In genomic region chr16:32147589-32148207, GRCm38 (mm10) we compare ENCODE assay signal across 8 mouse cellular contexts. TPM values are rescaled to one million over a fixed set of nuclear protein-coding genes. Genes with fewer than 3 reads are reported as not detected.
DNase-seq lines count a peak whose midpoint lies in the region; ATAC-seq and TF ChIP-seq lines count a peak whose summit lies in the region.

No protein-coding gene starts in this region.

- no peak for TF ChIP-seq CTCF in G1E (IDR thresholded peaks at IDR 0.05; ENCODE audit: low read depth, low read length)

- H3K4me3 ChIP-seq in heart, embryonic 11.5 days (ENCODE audit: low read depth, low read length): no peak overlapping the region; the same call in 1 of the 2 replicates
- H3K4me3 ChIP-seq in G1E (ENCODE audit: low read depth, low read length): peak overlapping the region; percentile 54; the same call in 1 of the 2 replicates
- H3K4me3 ChIP-seq in hindbrain, embryonic 10.5 days: 0 out of 2 replicates have a peak overlapping the region, but pooled peaks have one; percentile 26

- WGBS in heart, embryonic 11.5 days (ENCODE audit: insufficient replicate concordance): 60% methylated on average over 10 of the region's 13 CpGs
- 57% methylated on average over 12 of the region's 13 CpGs for WGBS in hindbrain, embryonic 10.5 days

- H3K27me3 ChIP-seq in heart, embryonic 11.5 days (ENCODE audit: control insufficient read depth, insufficient read depth, low read length): no peaks in the 10 kb centered on the region
- H3K27me3 ChIP-seq in G1E (ENCODE audit: insufficient read depth, low read length): peaks cover 4% of the 10 kb centered on the region; the same call in 1 of the 2 replicates
- H3K27me3 ChIP-seq in hindbrain, embryonic 10.5 days (ENCODE audit: insufficient read depth, poor library complexity, severe bottlenecking): no peaks in the 10 kb centered on the region

- 0 out of 2 replicates have a peak, but pooled peaks cover 4% of the 10 kb centered on the region for H3K36me3 ChIP-seq in heart, embryonic 11.5 days (ENCODE audit: control insufficient read depth, insufficient read depth, low read length)
- peaks cover 53% of the 10 kb centered on the region for H3K36me3 ChIP-seq in G1E (replicated peaks)
- H3K36me3 ChIP-seq in hindbrain, embryonic 10.5 days: peaks cover 21% of the 10 kb centered on the region

- DNase-seq in heart, postnatal 25 days (ENCODE audit: low spot score): no peak
- no peak for DNase-seq in G1E (ENCODE audit: low spot score)
- DNase-seq in hindbrain, embryonic 10.5 days (ENCODE audit: low spot score): peak; percentile 29
- no peak for DNase-seq in left cerebral cortex, adult 11 months (ENCODE audit: low spot score)
- no peak for DNase-seq in thymus, postnatal 25 days
- no peak for DNase-seq in urinary bladder, adult 18-20 months (ENCODE audit: low spot score in 2 of 2)

- no peak overlapping the region for H3K27ac ChIP-seq in heart, embryonic 11.5 days (ENCODE audit: low read depth, low read length)
- no peak overlapping the region for H3K27ac ChIP-seq in hindbrain, embryonic 10.5 days

- peak overlapping the region; percentile 41 for H3K4me2 ChIP-seq in heart, embryonic 11.5 days

- no peaks in the 10 kb centered on the region; the same call in 1 of the 2 replicates for H3K9me3 ChIP-seq in heart, embryonic 11.5 days (replicated peaks; ENCODE audit: control insufficient read depth, low read length)
- peaks cover 38% of the 10 kb centered on the region for H3K9me3 ChIP-seq in G1E (replicated peaks)
- H3K9me3 ChIP-seq in hindbrain, embryonic 10.5 days: peaks cover 14% of the 10 kb centered on the region; the same call in 1 of the 2 replicates

- no peaks in the 10 kb centered on the region for H3K4me1 ChIP-seq in heart, embryonic 11.5 days (ENCODE audit: control insufficient read depth, insufficient read depth, low read length)
- H3K4me1 ChIP-seq in G1E (ENCODE audit: insufficient read depth, low read depth, low read length): peaks cover 7% of the 10 kb centered on the region
- H3K4me1 ChIP-seq in hindbrain, embryonic 10.5 days (replicated peaks): no peaks in the 10 kb centered on the region

- H3K9ac ChIP-seq in heart, embryonic 11.5 days (ENCODE audit: low read depth, low read length): peak overlapping the region; percentile 22; the same call in 1 of the 2 replicates

- ATAC-seq in heart, embryonic 11.5 days (replicated peaks; ENCODE audit: insufficient number of reproducible peaks, low FRiP score, low TSS enrichment): no peak
- no peak for ATAC-seq in G1E (ENCODE audit: extremely low read depth, insufficient number of reproducible peaks, low FRiP score, poor library complexity, severe bottlenecking)
- 0 out of 2 replicates have a peak, but pooled peaks have one; percentile 18 for ATAC-seq in megakaryocyte, adult 5-6 weeks (ENCODE audit: poor library complexity, severe bottlenecking)

- intact Hi-C loops in heart, postnatal 25 days (cut with DNase I): no loop called here

RNA-seq across cellular contexts. Expression of gene Nrros, which starts 17.7 kb away (rescaled TPM):
- polyA plus RNA-seq in heart, embryonic 11.5 days (2014; fragmentation: Nextera tagmentation; extraction: Ambion mirVana): 5.9 and 6.6 TPM in 2 replicates
- total RNA-seq in heart, postnatal 25 days (2021): 1 to 10 TPM; 5.3 to 5.6 TPM
- total RNA-seq in G1E (2014; fragmentation: Nextera tagmentation): 88.7 and 94.5 TPM in 2 replicates
- 101 and 123 TPM in 2 replicates for total RNA-seq in G1E (2017)
- 104 and 127 TPM in 2 replicates for polyA plus RNA-seq in G1E (2012)
- 7.8 and 11.1 TPM in 2 replicates for polyA plus RNA-seq in hindbrain, embryonic 10.5 days (2016; fragmentation: Nextera tagmentation; extraction: Ambion mirVana)
- total RNA-seq in megakaryocyte, adult 5-6 weeks (2015): 194 and 211 TPM in 2 replicates
- 134 and 165 TPM in 2 replicates for total RNA-seq in megakaryocyte, adult 5-6 weeks (2017)

RNA-seq across cellular contexts. Expression of gene Bex6, which starts 31.9 kb away (rescaled TPM):
- 0.42 TPM in 1 of 2 replicates, not detected in the other for polyA plus RNA-seq in heart, embryonic 11.5 days (2014; fragmentation: Nextera tagmentation; extraction: Ambion mirVana)
- total RNA-seq in heart, postnatal 25 days (2021): not detected
- total RNA-seq in G1E (2014; fragmentation: Nextera tagmentation): not detected in 2 replicates
- total RNA-seq in G1E (2017): not detected in 2 replicates
- not detected in 2 replicates for polyA plus RNA-seq in G1E (2012)
- not detected in 2 replicates for polyA plus RNA-seq in hindbrain, embryonic 10.5 days (2016; fragmentation: Nextera tagmentation; extraction: Ambion mirVana)
- total RNA-seq in megakaryocyte, adult 5-6 weeks (2015): 57.1 and 61.1 TPM in 2 replicates
- 45.7 and 49.7 TPM in 2 replicates for total RNA-seq in megakaryocyte, adult 5-6 weeks (2017)

RNA-seq across cellular contexts. Expression of gene Cep19, which starts 48.1 kb away (rescaled TPM):
- polyA plus RNA-seq in heart, embryonic 11.5 days (2014; fragmentation: Nextera tagmentation; extraction: Ambion mirVana): 22.0 and 24.4 TPM in 2 replicates
- 10 to 100 TPM in 1 of 2 experiments, 1 to 10 TPM in 1; 8.9 to 10.9 TPM for total RNA-seq in heart, postnatal 25 days (2021)
- total RNA-seq in G1E (2014; fragmentation: Nextera tagmentation) (9.3 and 12.4 TPM in 2 replicates), G1E (2017) (21.5 and 25.1 TPM in 2 replicates)
- 3.7 and 4.6 TPM in 2 replicates for polyA plus RNA-seq in G1E (2012)
- polyA plus RNA-seq in hindbrain, embryonic 10.5 days (2016; fragmentation: Nextera tagmentation; extraction: Ambion mirVana): 37.9 and 39.4 TPM in 2 replicates
- 24.0 and 27.4 TPM in 2 replicates for total RNA-seq in megakaryocyte, adult 5-6 weeks (2015)
- 36.6 and 44.3 TPM in 2 replicates for total RNA-seq in megakaryocyte, adult 5-6 weeks (2017)

RNA-seq across cellular contexts. Expression of gene Pigx, which starts 48.2 kb away (rescaled TPM):
- polyA plus RNA-seq in heart, embryonic 11.5 days (2014; fragmentation: Nextera tagmentation; extraction: Ambion mirVana): 86.3 and 91.7 TPM in 2 replicates
- total RNA-seq in heart, postnatal 25 days (2021): 10 to 100 TPM; 19.2 to 21.9 TPM
- total RNA-seq in G1E (2014; fragmentation: Nextera tagmentation): 29.9 and 38.5 TPM in 2 replicates
- 35.6 and 38.9 TPM in 2 replicates for total RNA-seq in G1E (2017)
- polyA plus RNA-seq in G1E (2012): 16.7 and 19.2 TPM in 2 replicates
- 149 and 159 TPM in 2 replicates for polyA plus RNA-seq in hindbrain, embryonic 10.5 days (2016; fragmentation: Nextera tagmentation; extraction: Ambion mirVana)
- total RNA-seq in megakaryocyte, adult 5-6 weeks (2015): 84.8 and 109 TPM in 2 replicates
- total RNA-seq in megakaryocyte, adult 5-6 weeks (2017): 33.2 and 38.3 TPM in 2 replicates

Comparison
In these comparisons a context has a peak if more than half of its experiments do, and no peak if none do; other contexts are left out.
1. RNA of gene Nrros, which starts 17.7 kb away (total RNA-seq): 134 to 211 TPM in megakaryocyte, adult 5-6 weeks and 88.7 to 123 TPM in G1E; 5.3 to 5.6 TPM in heart, postnatal 25 days; every median in the first group is over 10 times any median in the second.
2. RNA of gene Bex6, which starts 31.9 kb away (total RNA-seq): 45.7 to 61.1 TPM in megakaryocyte, adult 5-6 weeks; not detected in G1E and not detected in heart, postnatal 25 days; every median in the first group is over 10 times any median in the second.